Mouse (Mus musculus): ENCODE data around the gene Homer2. TPM values are rescaled to one million over a fixed set of nuclear protein-coding genes. Genes with fewer than 3 reads are reported as not detected.
A peak's percentile ranks its signal among the peaks of the same experiment; 100 is the strongest.

Homer2 gene
- total and polyA plus RNA-seq, 3 experiments = 0.08 TPM; not detected in 2

- no peaks in the 10 kb centered on the region for H3K36me3 ChIP-seq (replicated peaks in 1 of 2; ENCODE audit: control insufficient read depth in 1 of 2, insufficient read depth in 1 of 2, low read length in 1 of 2)
- H3K4me3 ChIP-seq (replicated peaks in 1 of 3; ENCODE audit: low read depth in 2 of 3, low read length in 2 of 3, poor library complexity in 1 of 3) = no peak overlapping the region
- no peak overlapping the region for H3K9ac ChIP-seq (ENCODE audit: insufficient read depth, low read depth)
- no peaks in the 10 kb centered on the region for H3K4me1 ChIP-seq (ENCODE audit: control insufficient read depth in 1 of 2, insufficient read depth in 2 of 2)
- in situ Hi-C loops (cut with MboI; ENCODE audit: low pct_ligation_motif_present, low pct_unique_long_range_greater_than_20kb, low sequenced_read_pairs) (no loop called here), dilution Hi-C loops (cut with MboI; ENCODE audit: extremely low pct_ligation_motif_present, extremely low pct_unique_long_range_greater_than_20kb, low sequenced_read_pairs) (no loop called here)
- no peaks in the 10 kb centered on the region for H3K27me3 ChIP-seq (replicated peaks)
- H3K27ac ChIP-seq (ENCODE audit: insufficient read depth, low read depth) = no peak overlapping the region
- H3K79me2 ChIP-seq (replicated peaks; ENCODE audit: control insufficient read depth, extremely low read depth, insufficient read depth, poor library complexity, severe bottlenecking) = no peaks in the 10 kb centered on the region
- H3K9me3 ChIP-seq (replicated peaks; ENCODE audit: low read length) = peaks cover 15% of the 10 kb centered on the region
- DNase-seq (ENCODE audit: extremely low read depth) = peak; percentile 34
- TF ChIP-seq RAD21 (IDR thresholded peaks at IDR 0.05; ENCODE audit: low read depth, low read length) (peak; percentile 26), POLR2A (IDR thresholded peaks at IDR 0.05; ENCODE audit: low read depth, low read length) (no peak), MXI1 (IDR thresholded peaks at IDR 0.05; ENCODE audit: low read depth, low read length) (no peak), MAX (IDR thresholded peaks at IDR 0.05; ENCODE audit: low read length) (no peak), CTCF (conservative IDR thresholded peaks at IDR 0.05 in 1 of 2, IDR thresholded peaks at IDR 0.05 in 1 of 2; ENCODE audit: low read depth in 2 of 2, low read length in 2 of 2) (peak; percentile 45 to 56), SMC3 (IDR thresholded peaks at IDR 0.05; ENCODE audit: low read depth, low read length) (no peak), SIN3A (IDR thresholded peaks at IDR 0.05; ENCODE audit: low read length) (no peak), HCFC1 (IDR thresholded peaks at IDR 0.05; ENCODE audit: low read depth, low read length) (no peak)
- H3K4me2 ChIP-seq (ENCODE audit: insufficient read depth, low read depth, poor library complexity, severe bottlenecking) = no peak overlapping the region
Observed at GRCm38 (mm10) chr7:81626460-81626859, 80.9 kb downstream of the Homer2 start.

DNA sequence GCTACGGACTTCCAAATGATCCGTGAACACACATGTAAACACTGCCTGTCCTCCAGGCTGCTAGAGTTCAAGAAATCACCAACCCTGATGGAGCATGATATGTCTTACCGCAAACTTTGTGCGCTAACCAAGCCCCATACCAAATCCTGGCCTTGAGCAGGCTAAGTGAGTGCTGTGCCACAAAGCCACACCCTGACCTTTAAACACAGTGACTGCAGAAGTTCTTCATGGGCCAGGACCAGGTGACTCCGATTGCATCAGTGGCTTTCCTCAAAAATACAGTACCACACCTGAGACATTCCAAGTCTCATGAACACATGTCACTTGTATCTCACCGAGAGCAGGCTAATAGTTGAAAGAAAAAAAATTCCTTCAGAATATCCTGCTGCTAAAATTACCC, 83.6 kb downstream of the Homer2 start:
- in situ Hi-C loops (cut with MboI; ENCODE audit: low pct_ligation_motif_present, low pct_unique_long_range_greater_than_20kb, low sequenced_read_pairs) = no loop called here
- Histone ChIP-seq H3K27me3 (replicated peaks) (no peaks in the 10 kb centered on the region), H3K4me1 (ENCODE audit: control insufficient read depth in 1 of 2, insufficient read depth in 2 of 2) (no peaks in the 10 kb centered on the region), H3K27ac (ENCODE audit: insufficient read depth, low read depth) (no peak overlapping the region), H3K9ac (ENCODE audit: insufficient read depth, low read depth) (no peak overlapping the region), H3K4me2 (ENCODE audit: insufficient read depth, low read depth, poor library complexity, severe bottlenecking) (no peak overlapping the region), H3K79me2 (replicated peaks; ENCODE audit: control insufficient read depth, extremely low read depth, insufficient read depth, poor library complexity, severe bottlenecking) (no peaks in the 10 kb centered on the region), H3K9me3 (replicated peaks; ENCODE audit: low read length) (peaks cover 6% of the 10 kb centered on the region), H3K4me3 (replicated peaks in 1 of 3; ENCODE audit: low read depth in 2 of 3, low read length in 2 of 3, poor library complexity in 1 of 3) (no peak overlapping the region), H3K36me3 (replicated peaks in 1 of 2; ENCODE audit: control insufficient read depth in 1 of 2, insufficient read depth in 1 of 2, low read length in 1 of 2) (no peaks in the 10 kb centered on the region)
- DNase-seq (ENCODE audit: extremely low read depth) = no peak
- dilution Hi-C loops (cut with MboI; ENCODE audit: extremely low pct_ligation_motif_present, extremely low pct_unique_long_range_greater_than_20kb, low sequenced_read_pairs) = no loop called here
- TF ChIP-seq MEF2A (IDR thresholded peaks at IDR 0.05; ENCODE audit: borderline replicate concordance, low read depth, low read length) (no peak), NELFE (IDR thresholded peaks at IDR 0.05; ENCODE audit: low read depth, low read length) (no peak), TCF12 (IDR thresholded peaks at IDR 0.05; ENCODE audit: low read depth, low read length) (no peak), ELF1 (IDR thresholded peaks at IDR 0.05; ENCODE audit: low read depth, low read length) (no peak), NRF1 (IDR thresholded peaks at IDR 0.05; ENCODE audit: low read depth, low read length) (no peak), RAD21 (IDR thresholded peaks at IDR 0.05; ENCODE audit: low read depth, low read length) (no peak), JUND (conservative IDR thresholded peaks at IDR 0.05; ENCODE audit: low read depth, low read length) (no peak), BHLHE40 (IDR thresholded peaks at IDR 0.05; ENCODE audit: low read depth, low read length) (no peak), ETS1 (conservative IDR thresholded peaks at IDR 0.05; ENCODE audit: low read depth, low read length) (no peak), CTCF (conservative IDR thresholded peaks at IDR 0.05 in 1 of 2, IDR thresholded peaks at IDR 0.05 in 1 of 2; ENCODE audit: low read depth in 2 of 2, low read length in 2 of 2) (no peak), SMC3 (IDR thresholded peaks at IDR 0.05; ENCODE audit: low read depth, low read length) (no peak), UBTF (IDR thresholded peaks at IDR 0.05; ENCODE audit: low read depth, low read length) (no peak), IRF4 (IDR thresholded peaks at IDR 0.05; ENCODE audit: low read depth, low read length) (no peak), KAT2A (IDR thresholded peaks at IDR 0.05; ENCODE audit: insufficient replicate concordance, low read length) (no peak), SIN3A (IDR thresholded peaks at IDR 0.05; ENCODE audit: low read length) (no peak)
